Mouse (Mus musculus) erythroblast, embryonic 14.5 days (primary cell): ENCODE measurements around the gene Gm42517.

Source experiments
- GATA1 ChIP-seq: IDR thresholded peaks from 2 replicates; pipeline ENCODE4 v1.6.1; 2012; ENCODE audit warnings: low read length, inconsistent platforms, mixed read lengths
- TAL1 ChIP-seq: IDR thresholded peaks from 3 replicates; pipeline ENCODE4 v1.6.1; 2012; ENCODE audit warnings: low read length, inconsistent platforms, mixed read lengths

GRCm38 (mm10) chr5:108331051-108331450, 36.7 kb downstream of the Gm42517 start:
- TF ChIP-seq GATA1 (no peak), TAL1 (no peak)
